Mouse (Mus musculus): ENCODE data around the gene Commd7. TPM values are rescaled to one million over a fixed set of nuclear protein-coding genes. Genes with fewer than 3 reads are reported as not detected.

Gene Commd7
- total RNA-seq, 2 experiments from 2014 or later, result 9.6 to 9.7 TPM

DNA sequence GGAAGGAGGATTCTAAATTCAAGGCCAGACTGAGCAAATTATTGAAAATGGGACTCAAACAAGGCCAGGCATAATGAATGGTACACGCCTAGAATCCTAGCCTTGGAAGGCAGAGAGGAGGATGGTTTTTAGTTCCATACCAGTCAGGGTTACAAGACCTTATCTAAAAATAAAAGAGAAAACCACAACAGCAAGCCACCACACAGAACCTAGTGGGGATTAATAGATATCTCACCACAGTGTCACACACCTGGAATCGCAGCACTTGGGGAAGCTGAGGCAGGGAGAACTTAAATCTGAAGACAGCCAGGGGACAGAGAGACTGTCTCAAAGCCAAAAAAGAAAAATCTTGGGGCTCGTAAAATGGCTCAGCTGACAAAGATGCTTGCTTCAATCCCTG is 1.6 kb downstream of the Commd7 start:
- no peak for DNase-seq (ENCODE audit: low spot score)

- no peak for DNase-seq (ENCODE audit: low spot score)
Observed at GRCm38 (mm10) chr2:153622449-153622848, 10.1 kb downstream of the Commd7 start.

- no peak for DNase-seq (ENCODE audit: low spot score)
Observed at GRCm38 (mm10) chr2:153618889-153619288, 13.7 kb downstream of the Commd7 start.

GRCm38 (mm10) chr2:153618439-153618838 is 14.1 kb downstream of the Commd7 start:
- DNase-seq (ENCODE audit: low spot score), result no peak

- no peak for DNase-seq (ENCODE audit: low spot score)
Observed at GRCm38 (mm10) chr2:153616893-153617292, 15.7 kb downstream of the Commd7 start.

DNA sequence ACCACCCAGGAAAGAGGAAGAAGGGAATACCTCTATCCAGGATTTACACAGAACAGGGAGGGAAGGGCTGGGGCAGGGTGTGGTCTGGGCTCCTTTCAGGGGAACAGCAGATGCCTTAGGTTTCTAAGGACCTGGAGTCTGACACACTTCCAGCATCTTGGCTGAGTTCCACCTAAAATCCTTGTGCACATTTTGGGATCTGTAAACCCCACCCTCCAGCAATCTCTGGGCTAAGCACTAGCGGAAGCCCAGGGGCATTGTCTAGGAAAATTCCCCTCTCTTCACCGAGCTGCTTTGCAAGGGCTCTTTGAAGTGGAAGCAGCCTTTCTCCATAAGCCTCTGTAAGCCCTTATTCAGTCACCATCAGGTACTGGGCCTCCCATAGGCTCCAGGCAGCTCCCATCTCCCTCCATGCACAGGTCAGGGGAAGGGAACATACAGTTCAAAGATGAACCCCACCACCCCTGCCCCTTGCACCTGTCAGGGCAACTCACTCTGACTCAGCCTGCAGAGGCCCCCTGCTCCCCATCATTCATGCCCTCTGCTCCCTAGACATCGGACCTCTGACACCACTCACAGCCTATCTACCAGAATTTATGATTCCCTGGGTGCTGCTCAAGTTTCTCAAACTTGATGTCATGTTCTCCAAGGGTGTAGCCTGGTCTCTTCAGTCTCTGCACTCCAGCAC is 19.8 kb downstream of the Commd7 start:
- no peak for DNase-seq (ENCODE audit: low spot score)

DNA sequence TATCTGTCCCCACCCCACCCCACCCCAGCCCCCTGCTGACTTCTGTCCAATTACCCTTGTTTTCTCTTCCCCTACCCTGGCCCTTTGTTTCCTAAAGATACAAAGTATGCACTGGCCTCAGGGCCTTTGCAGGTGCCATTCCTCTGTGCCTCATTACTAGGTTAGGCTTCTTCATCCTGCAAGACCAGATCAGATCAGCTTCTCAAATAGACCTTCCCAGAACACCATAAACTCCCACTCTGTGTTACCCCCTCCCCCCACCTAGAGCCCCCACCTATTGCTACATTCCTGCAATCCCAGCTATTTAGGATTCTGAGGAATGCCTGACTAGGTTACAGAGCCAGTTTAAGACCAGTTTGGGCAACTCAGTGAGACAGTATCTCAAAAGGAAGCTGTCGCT is 20.8 kb downstream of the Commd7 start:
- DNase-seq (ENCODE audit: low spot score), result no peak

GRCm38 (mm10) chr2:153611241-153611630 is 21.3 kb downstream of the Commd7 start:
- DNase-seq (ENCODE audit: low spot score), result no peak

GRCm38 (mm10) chr2:153610426-153611240 is 21.9 kb downstream of the Commd7 start:
- no peak for DNase-seq (ENCODE audit: low spot score)

GRCm38 (mm10) chr2:153609548-153609947 is 23.0 kb downstream of the Commd7 start:
- peak; percentile 84 for DNase-seq (ENCODE audit: low spot score)

- DNase-seq (ENCODE audit: low spot score), result no peak
Observed at GRCm38 (mm10) chr2:153609058-153609457, 23.5 kb downstream of the Commd7 start.

DNA sequence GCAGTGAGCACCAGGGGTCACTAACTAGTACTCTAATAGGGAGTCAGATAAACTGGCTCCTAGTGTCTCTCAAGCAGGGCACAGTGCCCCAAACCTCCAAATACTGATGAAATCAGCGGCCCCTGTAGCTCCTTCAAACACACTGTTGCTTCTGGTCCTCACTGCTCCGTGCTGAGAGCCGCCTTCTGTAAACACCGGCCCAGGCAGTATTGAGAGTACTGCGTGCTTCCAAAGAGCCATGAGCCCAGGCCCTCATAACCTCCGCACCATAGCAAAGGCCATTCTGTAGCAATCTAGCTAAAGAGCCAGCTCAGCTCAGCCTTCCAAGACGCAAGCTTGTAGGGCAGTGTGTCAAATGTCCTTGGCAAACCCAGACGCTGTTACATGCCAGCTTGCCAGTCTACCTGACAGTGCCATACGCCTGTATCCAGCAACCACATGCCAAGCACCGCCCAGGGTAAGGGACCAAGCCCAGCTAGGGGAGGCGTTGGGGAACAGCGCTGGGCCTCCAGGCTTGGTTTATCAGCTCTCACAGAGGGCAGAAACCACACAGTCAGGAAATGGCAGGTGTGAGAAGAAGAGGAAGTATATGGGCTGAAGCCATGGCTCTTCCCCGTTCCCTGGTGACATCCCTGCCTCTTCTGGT is 24.6 kb downstream of the Commd7 start:
- peak; percentile 88 for DNase-seq (ENCODE audit: low spot score)

DNA sequence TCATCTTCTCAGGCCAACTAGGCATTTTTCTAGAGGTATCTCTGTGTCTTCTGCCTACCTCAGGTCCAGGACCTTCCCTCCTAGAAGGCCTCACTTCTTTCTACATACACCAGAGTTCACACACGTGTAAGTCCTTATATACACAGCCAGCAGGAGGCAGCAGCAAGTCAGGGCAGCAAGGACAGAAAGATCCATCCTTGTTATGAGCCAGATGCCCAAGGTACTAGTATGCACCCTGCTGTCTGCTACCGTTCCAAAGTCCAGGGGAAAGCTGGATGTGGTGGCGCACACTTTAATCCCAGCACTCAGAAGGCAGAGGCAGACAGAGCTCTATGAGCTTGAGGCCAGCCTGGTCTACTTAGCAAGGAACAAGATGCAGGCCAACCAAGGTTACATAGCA is 26.2 kb downstream of the Commd7 start:
- no peak for DNase-seq (ENCODE audit: low spot score)

DNA sequence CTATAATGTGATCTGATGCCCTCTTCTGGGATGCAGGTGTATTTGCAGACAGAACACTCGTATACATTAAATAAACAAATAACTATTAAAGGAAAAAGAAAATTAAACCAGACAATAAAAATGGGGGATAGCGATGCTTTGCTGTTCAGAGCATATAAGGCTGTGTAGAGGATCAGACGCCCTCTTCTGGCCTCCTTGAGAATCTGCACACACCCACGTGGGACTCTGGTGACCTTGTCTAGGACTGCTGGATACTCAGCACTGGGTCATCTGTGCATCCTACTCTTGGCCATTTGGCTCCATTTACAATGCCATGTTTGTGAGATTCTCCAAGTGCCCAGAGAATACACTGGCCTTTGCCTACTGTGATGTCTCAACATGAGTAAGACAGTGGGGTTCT is 28.9 kb downstream of the Commd7 start:
- DNase-seq (ENCODE audit: low spot score), result no peak

DNA sequence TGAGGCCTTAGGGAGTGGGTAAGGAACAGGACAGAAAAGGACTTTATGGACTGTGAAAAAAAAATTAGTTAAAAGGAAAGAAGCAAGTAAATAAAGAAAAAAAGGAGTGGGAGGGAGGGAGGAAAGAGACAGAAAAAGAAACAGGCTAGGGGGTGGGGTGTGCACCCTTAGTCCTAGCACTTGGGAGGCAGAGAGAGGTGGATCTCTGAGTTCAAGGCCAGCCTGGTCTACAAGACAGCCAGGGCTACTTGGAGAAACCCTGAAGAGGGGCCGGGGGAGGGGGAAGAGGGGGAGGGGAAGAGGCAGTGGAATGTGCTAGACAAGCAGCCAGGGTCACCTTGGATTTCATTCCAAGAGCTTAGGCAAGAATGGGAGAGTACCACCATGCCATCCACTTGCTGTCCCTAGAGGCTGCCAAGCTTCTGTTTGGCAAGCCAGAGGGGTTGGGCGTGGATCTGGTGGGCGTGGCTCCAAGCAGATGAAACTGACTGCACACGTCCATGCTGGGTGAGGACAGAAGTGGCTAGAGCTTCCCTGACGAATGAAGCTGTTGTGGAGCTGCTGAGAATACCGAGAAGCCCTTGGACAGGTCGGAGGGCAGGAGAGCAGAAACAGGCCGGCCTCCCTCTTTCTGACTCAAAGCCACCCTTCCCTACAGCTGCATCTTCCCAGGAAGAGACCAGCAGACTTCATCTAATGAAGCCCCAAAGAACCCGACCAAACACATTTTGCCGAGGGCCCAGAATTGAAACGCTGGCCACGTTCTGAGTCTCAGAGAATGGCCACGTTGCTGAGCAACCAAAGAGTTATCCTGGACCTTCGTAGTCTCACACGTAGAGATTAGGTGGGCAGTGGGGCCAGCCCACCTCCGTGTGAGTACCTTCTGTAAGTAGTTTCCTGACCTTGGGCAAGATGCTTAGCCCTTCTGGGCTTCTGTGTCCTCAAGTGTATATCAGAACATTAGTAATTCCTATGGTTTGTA is 31.6 kb downstream of the Commd7 start:
- DNase-seq (ENCODE audit: low spot score), result peak; percentile 44

DNA sequence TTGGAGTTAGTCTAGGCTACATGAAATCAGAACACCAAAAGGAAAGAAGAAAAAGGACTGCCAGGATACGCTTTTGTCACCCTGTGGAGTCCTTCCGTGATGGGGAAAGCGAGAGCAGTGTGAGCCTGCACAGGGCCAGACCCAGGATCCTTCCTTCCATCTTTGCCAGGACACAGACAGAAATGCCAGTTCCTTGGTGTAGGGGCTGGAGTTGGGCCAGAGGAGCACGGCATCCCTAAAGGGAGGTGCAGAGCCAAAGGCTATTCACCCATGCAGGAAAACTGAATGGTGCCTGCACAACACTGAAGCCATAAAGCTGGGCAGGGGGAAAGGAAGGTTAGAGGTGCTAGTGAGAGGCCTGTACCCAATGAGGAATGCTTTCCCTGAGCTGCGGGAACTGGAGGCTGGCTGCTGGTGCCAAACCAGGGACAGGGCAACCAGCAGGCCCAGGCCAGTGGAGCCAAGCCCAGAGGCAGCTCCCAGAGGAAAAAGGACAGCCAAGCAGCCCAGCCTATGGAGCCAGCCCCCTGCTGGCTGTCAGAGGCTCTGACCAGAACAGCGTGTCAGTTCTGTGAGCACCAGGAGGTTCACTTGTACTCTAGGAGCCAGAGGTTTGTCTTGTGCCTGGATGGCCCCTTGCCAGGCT is 32.4 kb downstream of the Commd7 start:
- peak; percentile 52 for DNase-seq (ENCODE audit: low spot score)

- no peak for DNase-seq (ENCODE audit: low spot score)
Observed at GRCm38 (mm10) chr2:153597626-153598025, 35.0 kb downstream of the Commd7 start.

- DNase-seq (ENCODE audit: low spot score), result no peak
Observed at GRCm38 (mm10) chr2:153597014-153597413, 35.6 kb downstream of the Commd7 start.

DNA sequence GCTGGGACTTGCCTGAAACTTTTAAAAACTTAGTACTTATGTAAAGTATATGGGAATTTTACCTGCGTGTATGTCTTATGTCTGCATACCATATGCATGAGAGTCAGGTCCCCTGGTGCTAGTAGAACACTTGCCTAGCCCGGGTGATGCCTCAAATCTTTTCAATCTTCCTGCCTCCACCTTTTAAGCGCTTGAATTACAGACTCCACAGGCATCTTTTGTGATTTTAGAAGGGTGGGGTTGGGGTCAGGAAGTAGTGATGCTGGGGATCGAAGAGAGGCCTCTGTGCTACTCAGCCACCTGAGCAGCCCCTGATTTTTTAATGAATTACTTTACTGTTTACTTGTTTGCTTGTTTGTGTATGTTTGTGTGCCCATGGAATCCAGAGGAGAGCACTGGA is 37.6 kb downstream of the Commd7 start:
- no peak for DNase-seq (ENCODE audit: low spot score)

DNA sequence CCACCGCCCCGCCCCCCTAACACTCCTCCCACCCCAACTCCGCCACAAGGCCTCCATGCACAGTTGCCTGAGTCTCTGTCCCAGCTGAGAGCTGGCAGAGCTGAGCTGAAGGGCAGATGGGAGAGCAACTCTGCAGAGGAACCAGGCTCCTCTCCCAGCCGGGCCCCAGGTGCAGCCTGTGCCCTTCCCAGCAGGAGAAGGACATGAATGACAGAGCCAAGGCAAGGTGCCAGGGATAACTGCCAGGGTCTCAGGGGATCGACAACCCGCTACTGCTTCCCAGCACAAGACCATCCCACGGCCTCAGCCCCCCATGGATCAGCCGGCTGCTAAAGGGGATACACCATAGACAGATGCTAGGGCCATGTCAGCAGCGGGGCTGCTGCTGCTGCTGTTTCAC is 39.4 kb downstream of the Commd7 start:
- no peak for DNase-seq (ENCODE audit: low spot score)

Data from gastrocnemius, adult 18-20 months (tissue).